Mouse (Mus musculus) bone marrow macrophage, adult 2 months (primary cell): Measurements from ENCODE around the gene Sel1l2.

Source experiments
- CTCF ChIP-seq: IDR thresholded peaks from 2 replicates; pipeline ENCODE4 v1.5.1; 2012; ENCODE audit warnings: low read depth, mild to moderate bottlenecking, low read length, moderate library complexity
- POLR2A ChIP-seq: IDR thresholded peaks from 2 replicates; pipeline ENCODE4 v1.6.1; 2012; ENCODE audit warnings: mild to moderate bottlenecking, low read depth, low read length, borderline replicate concordance

DNA sequence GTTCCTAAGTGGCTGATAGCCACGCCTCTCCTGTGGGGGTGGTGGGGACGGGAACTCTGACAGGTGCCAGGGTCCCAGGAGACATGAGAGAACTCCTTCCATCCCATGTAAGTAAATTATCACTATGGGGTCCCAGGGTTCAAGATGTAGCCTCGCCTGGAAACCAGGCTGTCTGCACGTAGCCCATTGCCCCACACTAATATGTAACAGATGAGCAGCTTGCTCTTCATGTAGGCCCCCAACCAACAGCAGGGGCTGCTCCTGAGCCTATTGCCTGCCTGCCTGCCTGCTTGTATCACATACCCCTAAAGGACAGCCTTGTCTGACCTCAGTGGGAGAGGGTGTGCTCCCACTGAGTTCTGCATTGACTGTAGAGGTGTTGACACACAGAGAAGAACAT lies 92.4 kb downstream of the Sel1l2 start:
- TF ChIP-seq CTCF (no peak), POLR2A (no peak)
